Mouse (Mus musculus) forebrain, embryonic 10.5 days (tissue): ENCODE results near the gene Rnpep. TPM values are rescaled to one million over a fixed set of nuclear protein-coding genes. Genes with fewer than 3 reads are reported as not detected.
"Not testable (repeated sequence)": the region's sequence is repeated elsewhere in the genome, so short reads cannot be mapped to it uniquely, and the experiment has no call there.

Experiments
- DNase-seq: peaks from one replicate; pipeline ENCODE4 v3.0.0-alpha.2; 2017; ENCODE audit warnings: low spot score; ENCODE audit errors: extremely low spot score
- H3K27ac ChIP-seq: fragments of 300-500 bp; sonication (generic); 2 replicates; pipeline ENCODE4 v1.5.1; 2016; ENCODE audit warnings: mild to moderate bottlenecking
- H3K27me3 ChIP-seq: fragments of 300-500 bp; sonication (generic); 2 replicates; pipeline ENCODE4 v1.6.1; 2016; ENCODE audit warnings: mild to moderate bottlenecking; ENCODE audit not compliant: poor library complexity, severe bottlenecking
- H3K36me3 ChIP-seq: fragments of 300-500 bp; sonication (generic); replicated peaks from 2 replicates; pipeline ENCODE4 v1.6.1; 2016; ENCODE audit warnings: mild to moderate bottlenecking, moderate library complexity
- H3K4me1 ChIP-seq: fragments of 300-500 bp; sonication (generic); 2 replicates; pipeline ENCODE4 v1.6.1; 2016
- H3K4me3 ChIP-seq: fragments of 300-500 bp; sonication (generic); 2 replicates; pipeline ENCODE4 v1.5.1; 2016; ENCODE audit warnings: mild to moderate bottlenecking, moderate library complexity
- H3K9me3 ChIP-seq: fragments of 300-500 bp; sonication (generic); 2 replicates; pipeline ENCODE4 v1.6.1; 2016; ENCODE audit warnings: mild to moderate bottlenecking, moderate library complexity
- WGBS: fragments of 180-500 bp; shearing (Covaris S2); methylation state at CpG from one replicate; pipeline ENCODE4 v1.1.7; 2016; 5-methylcytosine and 5-hydroxymethylcytosine counted together
- polyA plus RNA-seq: library from polyadenylated mRNA; unstranded; fragments of >200 nt; fragmentation: Nextera tagmentation; extraction: Ambion mirVana; gene quantifications from 2 replicates; pipeline ENCODE4 v1.2.1, GENCODE M21; 2016

Rnpep gene
- polyA plus RNA-seq, 1 experiment from 2014 or later, result 94.5 TPM

GRCm38 (mm10) chr1:135251405-135251804, 32.5 kb downstream of the Rnpep start:
- Histone ChIP-seq H3K9me3 (no peaks in the 10 kb centered on the region), H3K27ac (no peak overlapping the region), H3K4me1 (peaks cover 21% of the 10 kb centered on the region), H3K4me3 (no peak overlapping the region), H3K27me3 (peaks cover 28% of the 10 kb centered on the region), H3K36me3 (no peaks in the 10 kb centered on the region)
- DNase-seq, result no peak
- WGBS, result 80% methylated on average over 8 of the region's 8 CpGs

GRCm38 (mm10) chr1:135250706-135251105, 33.2 kb downstream of the Rnpep start:
- Histone ChIP-seq H3K36me3 (no peaks in the 10 kb centered on the region), H3K4me1 (peaks cover 21% of the 10 kb centered on the region), H3K9me3 (no peaks in the 10 kb centered on the region), H3K27me3 (peaks cover 23% of the 10 kb centered on the region), H3K4me3 (no peak overlapping the region), H3K27ac (no peak overlapping the region)
- no peak for DNase-seq
- WGBS, result 80% methylated on average over 2 of the region's 3 CpGs

DNA sequence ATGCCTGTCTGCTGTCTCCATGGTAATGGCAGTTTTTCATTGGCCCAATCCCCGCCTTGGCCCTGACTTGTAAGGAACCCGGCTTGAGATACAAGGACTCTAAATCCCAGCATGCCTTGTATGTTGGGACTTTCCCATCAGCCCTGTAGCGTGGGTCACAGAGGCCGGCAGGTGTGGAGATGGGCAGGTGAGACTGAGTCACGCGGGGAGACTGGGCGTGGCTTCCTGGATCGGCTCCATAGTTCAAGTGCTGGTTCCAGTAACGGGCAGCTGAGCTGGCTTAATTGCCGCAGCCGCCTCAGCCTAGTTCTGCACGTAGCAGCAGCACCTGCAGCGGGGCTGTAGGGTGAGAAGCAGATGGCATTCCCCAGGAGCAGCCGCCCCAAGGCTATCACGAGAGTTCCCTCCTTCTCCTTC, 35.4 kb downstream of the Rnpep start:
- Histone ChIP-seq H3K9me3 (no peaks in the 10 kb centered on the region), H3K36me3 (no peaks in the 10 kb centered on the region), H3K4me1 (peaks cover 16% of the 10 kb centered on the region), H3K27me3 (peaks cover 23% of the 10 kb centered on the region), H3K27ac (0 out of 2 replicates have a peak overlapping the region, but pooled peaks have one; percentile 1), H3K4me3 (peak overlapping the region; percentile 43)
- 9% methylated on average over 15 of the region's 15 CpGs for whole genome bisulfite sequencing
- DNase-seq, result no peak

DNA sequence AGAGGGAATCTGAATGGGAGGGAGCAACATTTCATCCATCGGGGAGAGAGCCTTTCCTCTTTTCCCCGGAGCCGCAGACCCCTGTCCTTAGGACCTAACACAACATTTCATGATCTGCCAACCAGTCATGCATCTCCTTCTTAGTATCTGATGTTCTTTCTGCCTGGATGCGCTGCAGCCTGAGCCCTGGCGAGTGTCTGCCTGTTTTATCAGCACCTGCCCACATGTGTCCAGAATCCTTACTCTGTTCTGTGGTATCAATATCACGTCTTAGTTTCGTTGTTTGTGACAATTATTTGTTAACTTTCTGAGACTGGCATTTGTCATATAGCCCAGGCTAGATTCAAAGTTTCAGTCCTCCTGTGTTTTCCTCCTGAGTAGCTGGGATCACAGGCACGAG, 39.9 kb downstream of the Rnpep start:
- no peak overlapping the region for H3K4me3 ChIP-seq
- no peaks in the 10 kb centered on the region for H3K9me3 ChIP-seq
- no peak for DNase-seq
- WGBS, result 83% methylated on average over 8 of the region's 8 CpGs
- peaks cover 9% of the 10 kb centered on the region for H3K27me3 ChIP-seq
- H3K36me3 ChIP-seq, result no peaks in the 10 kb centered on the region
- peaks cover 9% of the 10 kb centered on the region for H3K4me1 ChIP-seq
- no peak overlapping the region for H3K27ac ChIP-seq

DNA sequence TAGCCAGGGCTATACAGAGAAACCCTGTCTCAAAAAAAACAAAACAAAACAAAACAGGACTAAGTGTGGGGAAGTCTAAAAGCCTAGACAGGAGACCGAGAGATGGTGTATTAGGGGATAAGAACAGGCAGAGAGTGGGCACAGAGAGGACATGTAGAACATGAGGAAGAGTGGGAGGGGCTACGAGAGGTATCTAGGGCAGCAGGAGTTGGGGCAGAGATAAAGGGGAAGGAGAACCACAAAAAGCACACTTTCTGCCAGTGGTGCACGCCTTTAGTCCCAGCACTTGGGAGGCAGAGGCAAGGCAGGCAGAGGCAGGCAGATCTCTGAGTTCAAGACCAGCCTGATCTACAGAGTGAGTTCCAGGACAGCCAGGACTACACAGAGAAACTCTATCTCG, 43.7 kb downstream of the Rnpep start:
- H3K36me3 ChIP-seq, H3K27me3 ChIP-seq, H3K27ac ChIP-seq, H3K9me3 ChIP-seq, H3K4me1 ChIP-seq, H3K4me3 ChIP-seq, DNase-seq: not testable (repeated sequence)
- 83% methylated on average over 4 of the region's 4 CpGs for WGBS

DNA sequence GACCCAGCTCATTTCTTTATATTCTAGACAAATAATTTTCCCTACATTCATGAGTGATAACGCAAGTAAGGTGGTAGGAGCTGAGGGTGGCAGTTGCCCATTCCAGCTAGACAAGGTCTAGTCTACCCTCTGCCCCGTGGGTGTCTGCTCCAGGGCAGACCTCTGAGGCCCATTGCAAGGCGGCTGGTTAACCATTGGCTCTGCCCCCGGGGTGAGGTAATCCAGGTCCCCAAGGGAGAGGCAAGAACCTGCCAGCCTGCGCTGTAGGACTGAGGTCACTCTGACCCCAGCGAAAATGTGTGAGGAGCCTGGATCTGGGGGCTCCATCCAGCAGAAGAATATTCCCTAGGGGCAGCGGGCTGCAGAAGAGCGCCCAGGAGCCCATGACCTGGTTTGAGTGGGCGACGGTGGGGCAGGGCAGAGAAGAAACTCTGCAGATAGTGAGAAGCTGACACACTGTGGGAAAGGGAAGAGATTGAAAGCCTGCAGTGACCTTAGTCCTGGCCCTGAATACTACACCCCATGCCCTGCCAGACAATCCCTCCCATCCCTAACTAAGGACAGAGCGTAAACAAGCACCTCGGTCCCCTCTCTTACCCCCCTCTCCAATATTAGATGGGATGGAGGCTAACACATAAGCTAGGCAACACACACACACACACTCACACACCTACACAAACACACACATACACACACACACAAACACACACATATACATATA, 46.6 kb downstream of the Rnpep start:
- no peaks in the 10 kb centered on the region for H3K9me3 ChIP-seq

GRCm38 (mm10) chr1:135234771-135235170, 49.1 kb downstream of the Rnpep start:
- DNase-seq, result no peak
- 87% methylated on average over 12 of the region's 12 CpGs for WGBS
- Histone ChIP-seq H3K36me3 (no peaks in the 10 kb centered on the region), H3K4me1 (peaks cover 3% of the 10 kb centered on the region; the same call in 1 of the 2 replicates), H3K27ac (no peak overlapping the region), H3K4me3 (no peak overlapping the region), H3K9me3 (no peaks in the 10 kb centered on the region), H3K27me3 (no peaks in the 10 kb centered on the region)

More for the DNA sequence above, 46.6 kb downstream of the Rnpep start:
- no peaks in the 10 kb centered on the region for H3K36me3 ChIP-seq
- WGBS, result 71% methylated on average over 12 of the region's 12 CpGs
- no peak overlapping the region for H3K4me3 ChIP-seq
- H3K27ac ChIP-seq, result peak overlapping the region; percentile 20; the same call in 1 of the 2 replicates
- H3K4me1 ChIP-seq, result peaks cover 3% of the 10 kb centered on the region; the same call in 1 of the 2 replicates
- H3K27me3 ChIP-seq, result no peaks in the 10 kb centered on the region
- DNase-seq, result no peak

DNA sequence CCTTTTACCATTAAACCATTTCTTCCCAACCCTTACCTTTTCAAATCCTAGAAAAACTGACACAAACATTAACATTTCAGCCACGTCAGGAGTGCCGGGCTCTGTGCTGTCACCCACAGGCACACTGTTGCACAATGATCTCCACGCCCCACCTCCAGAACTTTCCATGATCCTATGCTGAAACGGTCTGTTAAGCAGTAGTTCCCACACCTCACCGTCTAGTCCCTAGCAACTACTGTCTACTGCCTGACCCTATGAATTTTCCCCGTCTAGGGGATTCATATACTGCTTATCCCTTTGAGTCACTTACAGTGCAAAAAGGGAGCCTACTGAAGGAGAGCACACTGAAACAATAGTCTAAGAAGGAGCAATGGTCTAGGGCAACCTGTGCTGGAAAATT, 49.9 kb downstream of the Rnpep start:
- Histone ChIP-seq H3K27ac (no peak overlapping the region), H3K4me3 (no peak overlapping the region), H3K4me1 (peaks cover 3% of the 10 kb centered on the region; the same call in 1 of the 2 replicates), H3K27me3 (no peaks in the 10 kb centered on the region), H3K36me3 (no peaks in the 10 kb centered on the region), H3K9me3 (no peaks in the 10 kb centered on the region)
- DNase-seq, result no peak
- 90% methylated on average over 6 of the region's 6 CpGs for WGBS

GRCm38 (mm10) chr1:135231878-135232277, 52.0 kb downstream of the Rnpep start:
- H3K4me3 ChIP-seq, DNase-seq, H3K4me1 ChIP-seq, H3K27me3 ChIP-seq, H3K36me3 ChIP-seq, H3K27ac ChIP-seq, H3K9me3 ChIP-seq: not testable (repeated sequence)
- WGBS, result 76% methylated on average over 20 of the region's 20 CpGs

- no peaks in the 10 kb centered on the region for H3K36me3 ChIP-seq
- H3K27me3 ChIP-seq, result no peaks in the 10 kb centered on the region
- H3K9me3 ChIP-seq, result no peaks in the 10 kb centered on the region
- no peak for DNase-seq
- peaks cover 5% of the 10 kb centered on the region; the same call in 1 of the 2 replicates for H3K4me1 ChIP-seq
- no peak overlapping the region for H3K4me3 ChIP-seq
- H3K27ac ChIP-seq, result no peak overlapping the region
- WGBS, result 81% methylated on average over 13 of the region's 13 CpGs
These were observed 56.4 kb downstream of the Rnpep start for GRCm38 (mm10) chr1:135227339-135227950.

GRCm38 (mm10) chr1:135224981-135225604, 58.8 kb downstream of the Rnpep start:
- H3K36me3 ChIP-seq, result no peaks in the 10 kb centered on the region
- H3K4me3 ChIP-seq, result no peak overlapping the region
- DNase-seq, result no peak
- H3K4me1 ChIP-seq, result peaks cover 5% of the 10 kb centered on the region; the same call in 1 of the 2 replicates
- H3K27ac ChIP-seq, result no peak overlapping the region
- 80% methylated on average over 6 of the region's 6 CpGs for WGBS
- no peaks in the 10 kb centered on the region for H3K9me3 ChIP-seq
- no peaks in the 10 kb centered on the region for H3K27me3 ChIP-seq

GRCm38 (mm10) chr1:135224147-135224546, 59.7 kb downstream of the Rnpep start:
- no peak overlapping the region for H3K27ac ChIP-seq
- no peak overlapping the region for H3K4me3 ChIP-seq
- no peaks in the 10 kb centered on the region for H3K27me3 ChIP-seq
- 85% methylated on average over 3 of the region's 3 CpGs for WGBS
- H3K9me3 ChIP-seq, result no peaks in the 10 kb centered on the region
- peaks cover 5% of the 10 kb centered on the region; the same call in 1 of the 2 replicates for H3K4me1 ChIP-seq
- no peaks in the 10 kb centered on the region for H3K36me3 ChIP-seq
- DNase-seq, result no peak
